In the genomic region with DNA sequence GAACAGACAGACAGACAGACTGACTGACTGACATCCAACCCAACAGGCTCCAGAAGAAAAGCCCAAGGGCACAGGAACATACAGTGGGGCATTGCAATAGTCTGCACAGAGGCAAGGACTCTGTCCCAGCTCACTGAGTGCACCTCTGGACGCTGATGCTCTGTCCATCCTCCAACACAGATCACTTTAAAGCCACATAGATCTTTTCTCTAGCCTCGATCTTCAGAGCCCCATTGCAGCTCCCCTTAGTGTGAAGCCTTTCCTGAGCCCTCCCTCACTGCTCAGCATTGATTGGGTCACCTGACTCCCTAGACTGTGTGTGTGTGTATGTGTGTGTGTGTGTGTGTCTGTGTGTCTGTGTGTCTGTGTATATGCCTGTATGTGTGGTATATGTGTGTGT, we compare ENCODE assay signal across 12 mouse cellular contexts.
DNase-seq lines count a peak whose midpoint lies in the region; ATAC-seq and TF ChIP-seq lines count a peak whose summit lies in the region.
"Had no signal": no experiment of that assay in that cellular context is flagged by ENCODE, and none has a peak within 500 bp of the region (broad histone marks: within the 10 kb centered on the region; RNA-seq: fewer than 3 reads in every experiment).

No protein-coding gene starts in this region.

- no peak; the same call in 1 of the 2 replicates for TF ChIP-seq CTCF in hindbrain, postnatal 0 days (IDR thresholded peaks at IDR 0.05; ENCODE audit: low read depth)

- H3K36me3 ChIP-seq in forebrain, embryonic 11.5 days (ENCODE audit: control insufficient read depth, insufficient read depth, low read length) = no peaks in the 10 kb centered on the region
- H3K36me3 ChIP-seq in forebrain, embryonic 16.5 days (ENCODE audit: control insufficient read depth, insufficient read depth) = no peaks in the 10 kb centered on the region
- H3K36me3 ChIP-seq in hindbrain, postnatal 0 days (ENCODE audit: insufficient read depth, low read length) = no peaks in the 10 kb centered on the region
- H3K36me3 ChIP-seq in neural tube, embryonic 12.5 days = no peaks in the 10 kb centered on the region
- H3K36me3 ChIP-seq: limb, embryonic 13.5 days; liver, embryonic 15.5 days had no signal

- peak; percentile 50 for DNase-seq in forebrain, embryonic 11.5 days (ENCODE audit: low spot score)
- DNase-seq in hindbrain, postnatal 0 days (ENCODE audit: low spot score) = no peak
- no peak for DNase-seq in yolk sac, embryonic 10.5 days (ENCODE audit: low spot score)
- DNase-seq in gastrocnemius, postnatal 10 days = no peak
- DNase-seq: heart, adult 11 months; lung, postnatal 10 days had no signal

- H3K4me3 ChIP-seq in forebrain, embryonic 11.5 days (ENCODE audit: low read depth, low read length) = 0 out of 2 replicates have a peak overlapping the region, but pooled peaks have one; percentile 4
- H3K4me3 ChIP-seq in forebrain, embryonic 16.5 days (replicated peaks; ENCODE audit: low read length) = no peak overlapping the region
- no peak overlapping the region for H3K4me3 ChIP-seq in hindbrain, postnatal 0 days (ENCODE audit: low read length)
- no peak overlapping the region for H3K4me3 ChIP-seq in neural tube, embryonic 12.5 days
- H3K4me3 ChIP-seq: limb, embryonic 13.5 days; liver, embryonic 15.5 days; megakaryocyte, embryonic 14.5 days had no signal

- peak; percentile 55 for ATAC-seq in forebrain, embryonic 11.5 days (replicated peaks; ENCODE audit: low FRiP score)
- ATAC-seq in forebrain, embryonic 16.5 days = peak; percentile 62
- ATAC-seq in hindbrain, postnatal 0 days = peak; percentile 60
- peak; percentile 66 for ATAC-seq in neural tube, embryonic 12.5 days (ENCODE audit: low FRiP score, low read depth)
- no peak for ATAC-seq in erythroblast, adult 5-6 weeks (replicated peaks; ENCODE audit: low FRiP score, poor library complexity, severe bottlenecking)

- H3K27me3 ChIP-seq in forebrain, embryonic 11.5 days (ENCODE audit: control insufficient read depth, insufficient read depth, low read length) = no peaks in the 10 kb centered on the region
- H3K27me3 ChIP-seq in forebrain, embryonic 16.5 days (replicated peaks; ENCODE audit: control insufficient read depth, insufficient read depth, low read length) = no peaks in the 10 kb centered on the region
- no peaks in the 10 kb centered on the region for H3K27me3 ChIP-seq in hindbrain, postnatal 0 days (ENCODE audit: insufficient read depth, low read length)
- peaks cover 32% of the 10 kb centered on the region for H3K27me3 ChIP-seq in neural tube, embryonic 12.5 days (replicated peaks)
- H3K27me3 ChIP-seq: limb, embryonic 13.5 days; liver, embryonic 15.5 days; megakaryocyte, embryonic 14.5 days had no signal

- peaks cover 6% of the 10 kb centered on the region for H3K4me1 ChIP-seq in forebrain, embryonic 11.5 days (replicated peaks; ENCODE audit: control insufficient read depth, insufficient read depth, low read length)
- H3K4me1 ChIP-seq in forebrain, embryonic 16.5 days (replicated peaks; ENCODE audit: control insufficient read depth, insufficient read depth, low read length) = peaks cover 12% of the 10 kb centered on the region
- H3K4me1 ChIP-seq in hindbrain, postnatal 0 days (ENCODE audit: insufficient read depth, low read length) = peaks cover 5% of the 10 kb centered on the region; the same call in 1 of the 2 replicates
- peaks cover 10% of the 10 kb centered on the region for H3K4me1 ChIP-seq in neural tube, embryonic 12.5 days
- H3K4me1 ChIP-seq: limb, embryonic 13.5 days; liver, embryonic 15.5 days; megakaryocyte, embryonic 14.5 days had no signal

- H3K27ac ChIP-seq in forebrain, embryonic 11.5 days (ENCODE audit: low read depth, low read length) = peak overlapping the region; percentile 73
- peak overlapping the region; percentile 25 for H3K27ac ChIP-seq in forebrain, embryonic 16.5 days (ENCODE audit: low read length)
- peak overlapping the region; percentile 71 for H3K27ac ChIP-seq in hindbrain, postnatal 0 days
- H3K27ac ChIP-seq in neural tube, embryonic 12.5 days = peak overlapping the region; percentile 72
- H3K27ac ChIP-seq: limb, embryonic 13.5 days; liver, embryonic 15.5 days had no signal

- H3K9ac ChIP-seq in forebrain, embryonic 11.5 days (ENCODE audit: low read length) = peak overlapping the region; percentile 25
- H3K9ac ChIP-seq in forebrain, embryonic 16.5 days (replicated peaks; ENCODE audit: low read depth, low read length) = no peak overlapping the region; the same call in 1 of the 2 replicates
- H3K9ac ChIP-seq in hindbrain, postnatal 0 days (replicated peaks; ENCODE audit: low read length) = peak overlapping the region; percentile 31; the same call in 1 of the 2 replicates
- peak overlapping the region; percentile 14; the same call in 1 of the 2 replicates for H3K9ac ChIP-seq in neural tube, embryonic 12.5 days
- H3K9ac ChIP-seq: limb, embryonic 13.5 days; liver, embryonic 15.5 days had no signal

- H3K4me2 ChIP-seq in forebrain, embryonic 11.5 days (ENCODE audit: low read depth, low read length, severe bottlenecking) = peak overlapping the region; percentile 35; the same call in 1 of the 2 replicates
- peak overlapping the region; percentile 33 for H3K4me2 ChIP-seq in forebrain, embryonic 16.5 days (ENCODE audit: low read length)
- H3K4me2 ChIP-seq in hindbrain, postnatal 0 days (ENCODE audit: low read depth, low read length) = peak overlapping the region; percentile 16; the same call in 1 of the 2 replicates
- H3K4me2 ChIP-seq in neural tube, embryonic 12.5 days (replicated peaks) = peak overlapping the region; percentile 36
- H3K4me2 ChIP-seq: limb, embryonic 13.5 days; liver, embryonic 15.5 days had no signal

- no peaks in the 10 kb centered on the region for H3K9me3 ChIP-seq in forebrain, embryonic 11.5 days (ENCODE audit: control insufficient read depth, low read length)
- no peaks in the 10 kb centered on the region for H3K9me3 ChIP-seq in forebrain, embryonic 16.5 days (ENCODE audit: control insufficient read depth, low read length)
- H3K9me3 ChIP-seq in hindbrain, postnatal 0 days (ENCODE audit: low read length) = no peaks in the 10 kb centered on the region
- no peaks in the 10 kb centered on the region for H3K9me3 ChIP-seq in neural tube, embryonic 12.5 days
- H3K9me3 ChIP-seq: limb, embryonic 13.5 days had no signal

- 16% methylated on average over 2 of the region's 2 CpGs for WGBS in forebrain, embryonic 11.5 days
- 10% methylated on average over 2 of the region's 2 CpGs for WGBS in forebrain, embryonic 16.5 days
- WGBS in hindbrain, postnatal 0 days = 7% methylated on average over 2 of the region's 2 CpGs
- WGBS in neural tube, embryonic 12.5 days = 39% methylated on average over 2 of the region's 2 CpGs
